Mouse (Mus musculus) lung, embryonic 15.5 days (tissue): ENCODE measurements around the gene Gm49721. TPM values are rescaled to one million over a fixed set of nuclear protein-coding genes. Genes with fewer than 3 reads are reported as not detected.
"Not testable (repeated sequence)": the region's sequence is repeated elsewhere in the genome, so short reads cannot be mapped to it uniquely, and the experiment has no call there.

Experiments used
- ATAC-seq: fragments of 200-750 bp; cut with Nextera tagmentation; 2 replicates; pipeline ENCODE4 v1.8.0; 2017; ENCODE audit warnings: moderate number of reproducible peaks, borderline replicate concordance; ENCODE audit not compliant: low FRiP score, low TSS enrichment; ENCODE audit errors: extremely low read depth
- H3K27ac ChIP-seq: fragments of 300-500 bp; sonication (generic); 2 replicates; pipeline ENCODE4 v1.5.1; 2015; ENCODE audit warnings: moderate library complexity, mild to moderate bottlenecking, inconsistent platforms
- H3K27me3 ChIP-seq: fragments of 300-500 bp; sonication (generic); 2 replicates; pipeline ENCODE4 v1.6.1; 2015; ENCODE audit warnings: inconsistent platforms
- H3K36me3 ChIP-seq: fragments of 300-500 bp; sonication (generic); 2 replicates; pipeline ENCODE4 v1.6.1; 2015; ENCODE audit warnings: inconsistent platforms
- H3K4me1 ChIP-seq: fragments of 300-500 bp; sonication (generic); 2 replicates; pipeline ENCODE4 v1.6.1; 2015; ENCODE audit warnings: inconsistent platforms
- H3K4me2 ChIP-seq: fragments of 300-500 bp; sonication (generic); 2 replicates; pipeline ENCODE4 v1.6.1; 2015; ENCODE audit warnings: inconsistent platforms, mild to moderate bottlenecking, moderate library complexity
- H3K4me3 ChIP-seq: fragments of 300-500 bp; sonication (generic); 2 replicates; pipeline ENCODE4 v1.5.1; 2015; ENCODE audit warnings: mild to moderate bottlenecking, inconsistent platforms
- H3K9ac ChIP-seq: fragments of 300-500 bp; sonication (generic); 2 replicates; pipeline ENCODE4 v1.6.1; 2015; ENCODE audit warnings: inconsistent platforms
- H3K9me3 ChIP-seq: fragments of 300-500 bp; sonication (generic); 2 replicates; pipeline ENCODE4 v1.6.1; 2016; ENCODE audit warnings: inconsistent platforms
- WGBS: fragments of 180-500 bp; shearing (Covaris S2); methylation state at CpG from one replicate; pipeline ENCODE4 v1.1.7; 2015; 5-methylcytosine and 5-hydroxymethylcytosine counted together
- polyA plus RNA-seq: library from polyadenylated mRNA; unstranded; fragments of >200 nt; fragmentation: Nextera tagmentation; extraction: Ambion mirVana; gene quantifications from 2 replicates; pipeline ENCODE4 v1.2.1, GENCODE M21; 2015

Gene Gm49721
- 0.24 TPM in 1 of 2 replicates, not detected in the other for polyA plus RNA-seq

- H3K4me3 ChIP-seq = peak within 1 kb of the TSS; percentile 58
- not testable (repeated sequence) for H3K27me3 ChIP-seq, H3K36me3 ChIP-seq, H3K9me3 ChIP-seq, H3K4me1 ChIP-seq
- peak within 1 kb of the TSS; percentile 60 for H3K4me2 ChIP-seq
- H3K27ac ChIP-seq = peak within 1 kb of the TSS; percentile 59; the same call in 1 of the 2 replicates
- peak; percentile 99 for ATAC-seq
- WGBS = under 1% methylated on average over 47 of the region's 68 CpGs
- peak within 1 kb of the TSS; percentile 68 for H3K9ac ChIP-seq
Measured at GRCm38 (mm10) chr17:6978287-6979248, at the start of gene Gm49721. Gene Gm49721 (plus strand): TSS chr17:6978904.

GRCm38 (mm10) chr17:6931625-6932024 lies 47.1 kb upstream of the Gm49721 start:
- not testable (repeated sequence) for H3K4me1 ChIP-seq, H3K4me2 ChIP-seq, ATAC-seq, H3K27me3 ChIP-seq, H3K36me3 ChIP-seq, H3K4me3 ChIP-seq, H3K9ac ChIP-seq, H3K27ac ChIP-seq, H3K9me3 ChIP-seq
- 93% methylated on average over 7 of the region's 7 CpGs for WGBS

GRCm38 (mm10) chr17:6942560-6942959 lies 36.1 kb upstream of the Gm49721 start:
- not testable (repeated sequence) for H3K4me3 ChIP-seq, H3K4me2 ChIP-seq, H3K27ac ChIP-seq, ATAC-seq, H3K36me3 ChIP-seq, H3K27me3 ChIP-seq, H3K4me1 ChIP-seq, H3K9me3 ChIP-seq, H3K9ac ChIP-seq
- WGBS = no CpG with 5 or more reads among the region's 4 CpGs

- not testable (repeated sequence) for H3K9ac ChIP-seq, H3K27me3 ChIP-seq, ATAC-seq, H3K36me3 ChIP-seq, H3K9me3 ChIP-seq, H3K4me1 ChIP-seq
- WGBS = no CpG with 5 or more reads among the region's 8 CpGs
- Histone ChIP-seq H3K4me2 (peak overlapping the region; percentile 66), H3K27ac (0 out of 2 replicates have a peak overlapping the region, but pooled peaks have one; percentile 91), H3K4me3 (peak overlapping the region; percentile 59)
Measured at GRCm38 (mm10) chr17:6947637-6947983, 31.1 kb upstream of the Gm49721 start.

GRCm38 (mm10) chr17:6947984-6948768 lies 30.5 kb upstream of the Gm49721 start, which contains the start of gene Rsph3b:
Gene Rsph3b (minus strand): TSS chr17:6948682.
- Histone ChIP-seq H3K4me2 (peak within 1 kb of the TSS; percentile 66), H3K9ac (peak within 1 kb of the TSS; percentile 47), H3K27ac (peak within 1 kb of the TSS; percentile 91), H3K4me3 (peak within 1 kb of the TSS; percentile 59)
- peak; percentile 95 for ATAC-seq
- H3K36me3 ChIP-seq, H3K4me1 ChIP-seq, H3K27me3 ChIP-seq, H3K9me3 ChIP-seq: not testable (repeated sequence)
- WGBS = 2% methylated on average over 73 of the region's 73 CpGs

- peak; percentile 24; the same call in 1 of the 2 replicates for ATAC-seq
- H3K27me3 ChIP-seq, H3K9me3 ChIP-seq, H3K36me3 ChIP-seq, H3K4me1 ChIP-seq: not testable (repeated sequence)
- WGBS = 11% methylated on average over 9 of the region's 9 CpGs
- Histone ChIP-seq H3K27ac (peak overlapping the region; percentile 91), H3K4me2 (peak overlapping the region; percentile 66), H3K4me3 (peak overlapping the region; percentile 59), H3K9ac (peak overlapping the region; percentile 47)
Measured at GRCm38 (mm10) chr17:6948769-6949228, 29.9 kb upstream of the Gm49721 start.

GRCm38 (mm10) chr17:6958881-6959280 lies 19.8 kb upstream of the Gm49721 start:
- not testable (repeated sequence) for H3K9ac ChIP-seq, H3K4me2 ChIP-seq, H3K4me3 ChIP-seq, H3K9me3 ChIP-seq, ATAC-seq, H3K27ac ChIP-seq, H3K4me1 ChIP-seq, H3K36me3 ChIP-seq, H3K27me3 ChIP-seq
- 73% methylated on average over 6 of the region's 8 CpGs for WGBS

- Histone ChIP-seq H3K4me2 (peak overlapping the region; percentile 52), H3K4me3 (peak overlapping the region; percentile 56)
- WGBS = 55% methylated on average over 4 of the region's 6 CpGs
- not testable (repeated sequence) for H3K27me3 ChIP-seq, H3K27ac ChIP-seq, H3K9ac ChIP-seq, H3K4me1 ChIP-seq, ATAC-seq, H3K9me3 ChIP-seq, H3K36me3 ChIP-seq
Measured at GRCm38 (mm10) chr17:6959543-6960259, 19.0 kb upstream of the Gm49721 start.

- not testable (repeated sequence) for H3K4me1 ChIP-seq, ATAC-seq, H3K9me3 ChIP-seq, H3K36me3 ChIP-seq, H3K27me3 ChIP-seq
- Histone ChIP-seq H3K4me3 (peak overlapping the region; percentile 56), H3K27ac (peak overlapping the region; percentile 75; the same call in 1 of the 2 replicates), H3K4me2 (peak overlapping the region; percentile 52), H3K9ac (peak overlapping the region; percentile 43; the same call in 1 of the 2 replicates)
- WGBS = under 1% methylated on average over 12 of the region's 12 CpGs
Measured at GRCm38 (mm10) chr17:6960349-6960748, 18.4 kb upstream of the Gm49721 start.

- not testable (repeated sequence) for H3K36me3 ChIP-seq, H3K9me3 ChIP-seq, H3K27me3 ChIP-seq, H3K4me1 ChIP-seq
- peak within 1 kb of the TSS; percentile 75 for H3K27ac ChIP-seq
- peak within 1 kb of the TSS; percentile 56 for H3K4me3 ChIP-seq
- peak; percentile 46 for ATAC-seq
- peak within 1 kb of the TSS; percentile 43 for H3K9ac ChIP-seq
- peak within 1 kb of the TSS; percentile 53 for H3K4me2 ChIP-seq
- 0% methylated on average over 43 of the region's 51 CpGs for WGBS
Measured at GRCm38 (mm10) chr17:6960776-6961175, 17.9 kb upstream of the Gm49721 start, which contains the start of gene Tagap1. Gene Tagap1 (minus strand): TSS chr17:6961156.
